Mouse (Mus musculus): ENCODE results near the gene Cul7.

The Cul7 gene

GRCm38 (mm10) chr17:46628471-46628790 lies 21.7 kb upstream of the Cul7 start:
- DNase-seq (ENCODE audit: extremely low spot score, low read depth, low spot score) = no peak

- no peak for DNase-seq (ENCODE audit: extremely low spot score, low read depth, low spot score)
These were observed 21.1 kb upstream of the Cul7 start, which contains the start of gene Ptk7 for GRCm38 (mm10) chr17:46628791-46629684. Ptk7 (minus strand) TSS chr17:46629504.

GRCm38 (mm10) chr17:46629685-46630441 lies 20.3 kb upstream of the Cul7 start:
- no peak for DNase-seq (ENCODE audit: extremely low spot score, low read depth, low spot score)

- no peak for DNase-seq (ENCODE audit: extremely low spot score, low read depth, low spot score)
These were observed 13.2 kb upstream of the Cul7 start for GRCm38 (mm10) chr17:46636831-46637523.

- DNase-seq (ENCODE audit: extremely low spot score, low read depth, low spot score) = no peak
These were observed 10.2 kb upstream of the Cul7 start for GRCm38 (mm10) chr17:46639929-46640328.

GRCm38 (mm10) chr17:46642060-46642459 lies 8.1 kb upstream of the Cul7 start:
- no peak for DNase-seq (ENCODE audit: extremely low spot score, low read depth, low spot score)

- DNase-seq (ENCODE audit: extremely low spot score, low read depth, low spot score) = no peak
These were observed 5.9 kb upstream of the Cul7 start for GRCm38 (mm10) chr17:46644152-46644805.

GRCm38 (mm10) chr17:46644916-46645475 lies 5.1 kb upstream of the Cul7 start:
- DNase-seq (ENCODE audit: extremely low spot score, low read depth, low spot score) = no peak

- DNase-seq (ENCODE audit: extremely low spot score, low read depth, low spot score) = peak; percentile 96
These were observed 4.4 kb upstream of the Cul7 start, which contains the start of the genes Klc4 and Mrpl2 for GRCm38 (mm10) chr17:46645561-46646321. Klc4 (minus strand) TSS chr17:46646022. Mrpl2 (plus strand) TSS chr17:46646229.

GRCm38 (mm10) chr17:46646322-46646662 lies 3.8 kb upstream of the Cul7 start:
- DNase-seq (ENCODE audit: extremely low spot score, low read depth, low spot score) = no peak

- no peak for DNase-seq (ENCODE audit: extremely low spot score, low read depth, low spot score)
These were observed 2.9 kb upstream of the Cul7 start for GRCm38 (mm10) chr17:46647279-46647678.

GRCm38 (mm10) chr17:46648436-46648835 lies 1.7 kb upstream of the Cul7 start:
- DNase-seq (ENCODE audit: extremely low spot score, low read depth, low spot score) = no peak

GRCm38 (mm10) chr17:46649811-46650210 lies 326 bp upstream of the Cul7 start:
- DNase-seq (ENCODE audit: extremely low spot score, low read depth, low spot score) = no peak

- DNase-seq (ENCODE audit: extremely low spot score, low read depth, low spot score) = no peak
These were observed 1.2 kb downstream of the Cul7 start for GRCm38 (mm10) chr17:46651292-46651691.

GRCm38 (mm10) chr17:46651755-46652547 lies 1.8 kb downstream of the Cul7 start:
- DNase-seq (ENCODE audit: extremely low spot score, low read depth, low spot score) = no peak

GRCm38 (mm10) chr17:46656054-46656453 lies 5.9 kb downstream of the Cul7 start:
- no peak for DNase-seq (ENCODE audit: extremely low spot score, low read depth, low spot score)

GRCm38 (mm10) chr17:46661351-46661750 lies 11.2 kb downstream of the Cul7 start:
- DNase-seq (ENCODE audit: extremely low spot score, low read depth, low spot score) = no peak

- no peak for DNase-seq (ENCODE audit: extremely low spot score, low read depth, low spot score)
These were observed 11.8 kb downstream of the Cul7 start for GRCm38 (mm10) chr17:46661981-46662380.

GRCm38 (mm10) chr17:46662730-46663129 lies 12.6 kb downstream of the Cul7 start:
- DNase-seq (ENCODE audit: extremely low spot score, low read depth, low spot score) = no peak

Data from hindlimb bud, embryonic 11.5 days (tissue).